Mouse (Mus musculus) hindbrain, postnatal 0 days (tissue): Measurements from ENCODE around the gene Cops7a. TPM values are rescaled to one million over a fixed set of nuclear protein-coding genes. Genes with fewer than 3 reads are reported as not detected.

Experiments
- ATAC-seq: fragments of 200-750 bp; cut with Nextera tagmentation; 2 replicates; pipeline ENCODE4 v1.8.0; 2017; ENCODE audit warnings: mild to moderate bottlenecking, moderate TSS enrichment, moderate library complexity
- DNase-seq: peaks from one replicate; pipeline ENCODE4 v3.0.0-alpha.2; 2015; ENCODE audit warnings: low spot score
- H3K27ac ChIP-seq: fragments of 300-500 bp; sonication (generic); 2 replicates; pipeline ENCODE4 v1.5.1; 2014; ENCODE audit warnings: mild to moderate bottlenecking
- H3K27me3 ChIP-seq: fragments of 300-500 bp; sonication (generic); 2 replicates; pipeline ENCODE4 v1.6.1; 2014; ENCODE audit warnings: low read length, mixed read lengths; ENCODE audit not compliant: insufficient read depth
- H3K36me3 ChIP-seq: fragments of 300-500 bp; sonication (generic); 2 replicates; pipeline ENCODE4 v1.6.1; 2014; ENCODE audit warnings: low read length, mixed read lengths; ENCODE audit not compliant: insufficient read depth
- H3K4me1 ChIP-seq: fragments of 300-500 bp; sonication (generic); 2 replicates; pipeline ENCODE4 v1.6.1; 2014; ENCODE audit warnings: antibody characterized with exemption, low read length, mixed read lengths; ENCODE audit not compliant: insufficient read depth
- H3K4me2 ChIP-seq: fragments of 300-500 bp; sonication (generic); 2 replicates; pipeline ENCODE4 v1.6.1; 2014; ENCODE audit warnings: low read depth, mild to moderate bottlenecking, low read length, moderate library complexity, mixed read lengths
- H3K4me3 ChIP-seq: fragments of 300-500 bp; sonication (generic); 2 replicates; pipeline ENCODE4 v1.5.1; 2014; ENCODE audit warnings: low read length
- H3K9ac ChIP-seq: fragments of 300-500 bp; sonication (generic); replicated peaks from 2 replicates; pipeline ENCODE4 v1.6.1; 2014; ENCODE audit warnings: mild to moderate bottlenecking, low read length, moderate library complexity, mixed read lengths
- H3K9me3 ChIP-seq: fragments of 300-500 bp; sonication (generic); 2 replicates; pipeline ENCODE4 v1.6.1; 2016; ENCODE audit warnings: low read length, mixed read lengths
- CTCF ChIP-seq: IDR thresholded peaks from 2 replicates; pipeline ENCODE4 v1.5.1; 2016; ENCODE audit warnings: antibody characterized with exemption, control low read depth, low read depth
- WGBS: fragments of 180-500 bp; shearing (Covaris S2); extraction: QIAGEN DNeasy Blood & Tissue Kit; methylation state at CpG from one replicate; pipeline ENCODE4 v1.1.7; 2014; 5-methylcytosine and 5-hydroxymethylcytosine counted together
- polyA plus RNA-seq: library from polyadenylated mRNA; unstranded; fragments of >200 nt; fragmentation: Nextera tagmentation; extraction: Ambion mirVana; gene quantifications from 2 replicates; pipeline ENCODE4 v1.2.1, GENCODE M21; 2015
- total RNA-seq: library from RNA; depleted of rRNA; stranded (reverse); fragments of >200 nt; gene quantifications from 2 replicates; pipeline ENCODE4 v1.2.3, GENCODE M21; 2014

Gene Cops7a
- total and polyA plus RNA-seq, 2 experiments from 2014 or later = 101 to 146 TPM

DNA sequence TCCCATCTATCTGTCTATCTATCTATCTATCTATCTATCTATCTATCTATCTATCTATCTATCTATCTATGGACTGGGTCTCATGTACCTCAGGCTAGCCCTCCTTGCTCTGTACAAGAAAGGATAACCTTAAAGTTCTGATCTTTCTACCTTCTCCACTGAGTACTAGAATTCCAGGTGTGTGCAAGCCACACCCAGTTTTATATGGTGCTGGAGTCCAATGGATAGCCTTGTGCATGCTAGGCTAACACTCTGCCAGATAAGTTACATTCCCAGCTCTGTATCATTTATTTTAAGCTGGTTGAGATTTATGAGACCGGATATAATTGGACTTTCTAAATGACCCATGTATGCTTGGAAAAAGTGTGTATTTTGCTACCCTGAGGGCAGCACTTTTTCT, 23.7 kb downstream of the Cops7a start:
- no peaks in the 10 kb centered on the region for H3K4me1 ChIP-seq
- H3K27ac ChIP-seq = no peak overlapping the region
- no peak for ATAC-seq
- 100% methylated on average over 1 of the region's 1 CpGs for WGBS
- H3K4me2 ChIP-seq = no peak overlapping the region
- TF ChIP-seq CTCF = no peak
- H3K4me3 ChIP-seq = no peak overlapping the region
- H3K36me3 ChIP-seq = peaks cover 2% of the 10 kb centered on the region; the same call in 1 of the 2 replicates
- no peak for DNase-seq
- no peaks in the 10 kb centered on the region for H3K9me3 ChIP-seq
- no peak overlapping the region for H3K9ac ChIP-seq
- H3K27me3 ChIP-seq = no peaks in the 10 kb centered on the region

DNA sequence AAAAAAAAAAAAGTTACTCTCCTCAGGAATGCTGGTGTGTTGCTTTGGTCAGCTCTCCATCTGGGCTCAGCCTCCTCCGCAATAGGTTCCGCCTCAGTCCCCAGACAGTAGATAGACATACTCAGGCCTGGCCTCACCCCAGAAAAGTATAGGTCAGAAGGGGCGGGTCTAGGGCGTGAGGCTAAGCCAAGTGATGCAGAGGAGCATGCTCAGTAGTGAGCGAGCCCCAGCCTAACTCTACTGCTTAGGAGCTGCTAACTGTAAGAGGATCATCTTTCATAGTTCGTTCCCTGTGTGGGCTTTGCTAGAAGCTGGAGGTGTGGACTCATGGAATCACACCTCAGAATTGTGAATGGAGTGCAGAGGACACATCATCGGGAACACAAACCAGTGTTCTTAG, 26.8 kb downstream of the Cops7a start:
- H3K4me1 ChIP-seq = no peaks in the 10 kb centered on the region
- no peak overlapping the region for H3K4me3 ChIP-seq
- DNase-seq = no peak
- H3K36me3 ChIP-seq = peaks cover 30% of the 10 kb centered on the region
- H3K4me2 ChIP-seq = no peak overlapping the region
- no peaks in the 10 kb centered on the region for H3K9me3 ChIP-seq
- WGBS = 94% methylated on average over 7 of the region's 7 CpGs
- TF ChIP-seq CTCF = no peak
- no peaks in the 10 kb centered on the region for H3K27me3 ChIP-seq
- no peak overlapping the region for H3K9ac ChIP-seq
- no peak overlapping the region for H3K27ac ChIP-seq
- ATAC-seq = no peak

DNA sequence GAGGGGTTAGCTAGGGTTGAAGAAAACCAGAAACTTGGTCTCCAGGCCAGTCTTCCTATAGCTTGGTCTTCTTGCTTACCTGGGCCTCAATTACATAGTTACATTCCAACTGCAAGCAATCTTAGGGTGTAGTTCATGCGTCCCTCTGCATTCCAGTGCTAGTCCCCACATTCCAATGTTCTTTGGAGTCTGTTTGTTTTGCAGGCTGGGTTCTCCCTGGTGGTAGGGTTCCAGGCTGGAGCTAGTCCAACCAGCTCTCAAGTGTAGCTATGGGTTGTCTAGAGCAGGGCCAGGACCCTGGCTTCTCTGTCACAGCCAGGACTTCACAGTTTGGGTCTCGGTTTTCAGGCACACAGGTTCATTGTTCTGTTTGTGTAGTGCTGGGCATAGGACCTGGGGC, 27.8 kb downstream of the Cops7a start:
- ATAC-seq = 0 out of 2 replicates have a peak, but pooled peaks have one; percentile 6

DNA sequence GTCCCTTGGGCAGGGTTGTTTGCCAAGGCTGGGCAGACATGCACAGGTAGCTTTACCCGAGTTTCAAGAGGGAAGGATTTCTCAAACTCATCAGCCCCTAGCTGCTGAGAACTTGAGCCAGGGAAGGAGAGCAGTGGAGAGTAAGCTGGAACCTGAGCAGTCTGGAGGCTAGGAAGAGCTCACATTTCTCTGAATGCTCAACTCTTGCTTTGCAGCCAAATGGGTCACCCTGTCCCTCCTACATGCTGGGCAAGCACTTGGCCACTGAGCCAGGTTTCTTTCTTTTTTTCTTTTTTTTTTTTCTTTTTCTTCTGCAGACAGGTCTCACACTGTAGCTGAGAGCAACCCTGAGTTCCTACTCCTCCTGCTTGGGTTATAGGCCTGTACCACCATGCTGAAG, 28.7 kb downstream of the Cops7a start:
- Histone ChIP-seq H3K27me3 (no peaks in the 10 kb centered on the region), H3K9me3 (no peaks in the 10 kb centered on the region), H3K4me3 (no peak overlapping the region), H3K9ac (no peak overlapping the region), H3K27ac (no peak overlapping the region), H3K36me3 (peaks cover 30% of the 10 kb centered on the region), H3K4me1 (peaks cover 5% of the 10 kb centered on the region; the same call in 1 of the 2 replicates), H3K4me2 (no peak overlapping the region)
- DNase-seq = no peak
- TF ChIP-seq CTCF = no peak
- WGBS = 77% methylated on average over 1 of the region's 1 CpGs
- ATAC-seq = no peak

More for the DNA sequence above, 27.8 kb downstream of the Cops7a start:
- H3K9ac ChIP-seq = no peak overlapping the region
- H3K9me3 ChIP-seq = no peaks in the 10 kb centered on the region
- no peak overlapping the region for H3K4me2 ChIP-seq
- no peak overlapping the region for H3K4me3 ChIP-seq
- TF ChIP-seq CTCF = no peak
- H3K4me1 ChIP-seq = peaks cover under 1% of the 10 kb centered on the region; the same call in 1 of the 2 replicates
- H3K27ac ChIP-seq = no peak overlapping the region
- 81% methylated on average over 2 of the region's 2 CpGs for WGBS
- peaks cover 30% of the 10 kb centered on the region for H3K36me3 ChIP-seq
- H3K27me3 ChIP-seq = no peaks in the 10 kb centered on the region
- DNase-seq = no peak

DNA sequence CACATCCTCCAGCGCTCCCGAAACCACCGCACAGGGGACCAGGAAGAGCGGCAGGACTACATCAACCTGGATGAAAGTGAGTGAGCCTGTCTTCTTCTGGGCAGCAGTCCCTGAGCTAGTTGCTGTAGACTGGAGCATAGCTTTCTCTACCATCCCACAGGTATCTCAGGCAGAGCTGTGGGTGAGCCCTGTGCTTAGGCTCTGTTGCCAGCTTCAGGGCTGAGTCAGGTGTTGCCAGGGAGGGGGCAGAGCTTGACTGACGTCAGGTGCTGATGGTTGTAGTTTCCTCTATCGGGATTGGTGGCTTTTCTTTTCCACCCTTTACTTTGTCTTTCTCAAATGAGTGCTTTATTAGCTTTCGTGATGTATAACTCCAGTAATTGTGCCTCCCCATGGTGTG, 30.7 kb downstream of the Cops7a start:
- no peak overlapping the region for H3K4me2 ChIP-seq
- ATAC-seq (no peak), DNase-seq (no peak)
- no peaks in the 10 kb centered on the region for H3K9me3 ChIP-seq
- WGBS = 95% methylated on average over 7 of the region's 7 CpGs
- H3K27ac ChIP-seq = no peak overlapping the region
- H3K4me3 ChIP-seq = no peak overlapping the region
- TF ChIP-seq CTCF = no peak
- H3K9ac ChIP-seq = no peak overlapping the region
- H3K27me3 ChIP-seq = no peaks in the 10 kb centered on the region
- H3K36me3 ChIP-seq = peaks cover 30% of the 10 kb centered on the region
- H3K4me1 ChIP-seq = peaks cover 5% of the 10 kb centered on the region; the same call in 1 of the 2 replicates

DNA sequence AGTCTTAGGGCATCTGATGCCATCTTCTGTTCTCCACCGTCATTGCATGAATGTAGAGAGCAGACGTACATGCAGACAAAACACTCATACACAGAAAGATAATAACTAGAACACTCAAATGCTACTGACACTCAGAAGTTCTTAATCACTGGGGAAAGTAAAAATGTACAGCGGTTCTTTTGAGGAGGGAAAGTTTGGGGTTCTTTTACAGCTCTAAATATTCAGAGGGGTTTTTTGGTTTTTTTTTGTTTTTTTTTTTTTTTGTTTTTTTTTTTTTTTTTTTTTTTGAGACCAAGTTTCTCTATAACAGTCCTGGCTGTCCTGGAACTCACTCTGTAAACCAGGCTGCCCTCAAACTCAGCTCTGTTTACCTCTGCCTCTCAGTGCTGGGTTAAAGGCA, 32.2 kb downstream of the Cops7a start:
- DNase-seq (no peak), ATAC-seq (no peak)
- H3K27me3 ChIP-seq = no peaks in the 10 kb centered on the region
- peak overlapping the region; percentile 89 for H3K4me2 ChIP-seq
- no peaks in the 10 kb centered on the region for H3K9me3 ChIP-seq
- H3K4me3 ChIP-seq = no peak overlapping the region
- no peak overlapping the region for H3K27ac ChIP-seq
- no peak overlapping the region for H3K9ac ChIP-seq
- 90% methylated on average over 3 of the region's 3 CpGs for WGBS
- peaks cover 5% of the 10 kb centered on the region; the same call in 1 of the 2 replicates for H3K4me1 ChIP-seq
- TF ChIP-seq CTCF = no peak
- peaks cover 30% of the 10 kb centered on the region for H3K36me3 ChIP-seq

DNA sequence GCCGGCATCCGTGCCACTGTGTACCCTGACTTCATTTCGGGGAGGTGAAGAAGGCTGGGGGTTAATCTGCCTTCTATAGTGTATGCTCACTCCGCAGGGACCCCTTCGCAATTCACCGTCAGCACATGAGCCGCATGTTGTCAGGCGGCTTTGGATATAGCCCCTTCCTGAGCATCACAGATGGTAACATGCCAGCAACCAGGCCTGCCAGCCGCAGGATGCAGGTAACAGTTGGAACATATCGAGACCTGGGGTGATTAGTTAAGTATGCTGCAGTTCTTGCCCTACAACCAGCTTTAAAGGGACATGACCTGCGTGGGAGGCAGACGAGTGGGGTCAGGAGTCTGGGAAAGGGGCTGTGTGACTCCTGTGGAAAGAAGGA, 33.0 kb downstream of the Cops7a start:
- ATAC-seq (no peak), DNase-seq (no peak)
- 38% methylated on average over 12 of the region's 12 CpGs for WGBS
- Histone ChIP-seq H3K4me1 (peaks cover 5% of the 10 kb centered on the region; the same call in 1 of the 2 replicates), H3K4me3 (peak overlapping the region; percentile 92), H3K27ac (peak overlapping the region; percentile 99), H3K4me2 (peak overlapping the region; percentile 89), H3K9ac (peak overlapping the region; percentile 96), H3K36me3 (peaks cover 30% of the 10 kb centered on the region), H3K9me3 (no peaks in the 10 kb centered on the region), H3K27me3 (no peaks in the 10 kb centered on the region)
- TF ChIP-seq CTCF = no peak
